Mouse (Mus musculus) midbrain, embryonic 16.5 days (tissue): ENCODE measurements around the gene Otop2. TPM values are rescaled to one million over a fixed set of nuclear protein-coding genes. Genes with fewer than 3 reads are reported as not detected.

Experiments
- polyA plus RNA-seq: library from polyadenylated mRNA; unstranded; fragments of >200 nt; fragmentation: Nextera tagmentation; extraction: Ambion mirVana; gene quantifications from 2 replicates; pipeline ENCODE4 v1.2.1, GENCODE M21; 2015

The Otop2 gene
- polyA plus RNA-seq, 1 experiment from 2014 or later, result 0.29 TPM

Other genes with a start within 250 kb of the Otop2 start
- 0.11 TPM in 1 of 2 replicates, not detected in the other for gene Cd300e, start 245.0 kb upstream of the Otop2 start, polyA plus RNA-seq
- gene Rab37, start 215.7 kb upstream of the Otop2 start, polyA plus RNA-seq, result 1.0 TPM in 2 replicates
- 0.34 TPM in 1 of 2 replicates, not detected in the other for gene Cd300lf, start 173.2 kb upstream of the Otop2 start, polyA plus RNA-seq
- gene Slc9a3r1, start 143.8 kb upstream of the Otop2 start, polyA plus RNA-seq, result 47.5 and 57.5 TPM in 2 replicates
- gene Tmem104, start 119.7 kb upstream of the Otop2 start, polyA plus RNA-seq, result 12.5 and 14.9 TPM in 2 replicates
- gene Nat9, start 119.3 kb upstream of the Otop2 start, polyA plus RNA-seq, result 23.2 and 23.9 TPM in 2 replicates
- gene Grin2c, start 39.9 kb upstream of the Otop2 start, polyA plus RNA-seq, result 0.18 and 0.31 TPM in 2 replicates
- 19.7 and 23.4 TPM in 2 replicates for gene Fdxr, start 30.1 kb upstream of the Otop2 start, polyA plus RNA-seq
- gene Fads6, start 9.5 kb upstream of the Otop2 start, polyA plus RNA-seq, result 0.91 and 1.4 TPM in 2 replicates
- gene Ush1g, start 14.9 kb downstream of the Otop2 start, polyA plus RNA-seq, result 0.10 and 0.20 TPM in 2 replicates
- 0.78 and 0.80 TPM in 2 replicates for gene Otop3, start 27.6 kb downstream of the Otop2 start, polyA plus RNA-seq
- 68.6 and 75.2 TPM in 2 replicates for gene Hid1, start 60.6 kb downstream of the Otop2 start, polyA plus RNA-seq
- 18.5 and 21.6 TPM in 2 replicates for gene Cdr2l, start 74.8 kb downstream of the Otop2 start, polyA plus RNA-seq
- 173 and 180 TPM in 2 replicates for gene Mrpl58, start 96.6 kb downstream of the Otop2 start, polyA plus RNA-seq
- 773 and 819 TPM in 2 replicates for gene Atp5h, start 112.8 kb downstream of the Otop2 start, polyA plus RNA-seq
- gene Kctd2, start 113.0 kb downstream of the Otop2 start, polyA plus RNA-seq, result 20.1 and 23.1 TPM in 2 replicates
- gene Trim80, start 133.4 kb downstream of the Otop2 start, polyA plus RNA-seq, result not detected in 2 replicates
- 0.19 TPM in 1 of 2 replicates, not detected in the other for gene Slc16a5, start 155.3 kb downstream of the Otop2 start, polyA plus RNA-seq
- 19.6 and 23.1 TPM in 2 replicates for gene Armc7, start 168.5 kb downstream of the Otop2 start, polyA plus RNA-seq
- 100 and 104 TPM in 2 replicates for gene Nt5c, start 184.7 kb downstream of the Otop2 start, polyA plus RNA-seq
- gene Jpt1, start 207.2 kb downstream of the Otop2 start, polyA plus RNA-seq, result 1,597 and 1,674 TPM in 2 replicates
- gene Sumo2, start 229.1 kb downstream of the Otop2 start, polyA plus RNA-seq, result 1,000 and 1,072 TPM in 2 replicates